Mouse (Mus musculus): ENCODE measurements around the gene Prc1.

Gene Prc1

DNA sequence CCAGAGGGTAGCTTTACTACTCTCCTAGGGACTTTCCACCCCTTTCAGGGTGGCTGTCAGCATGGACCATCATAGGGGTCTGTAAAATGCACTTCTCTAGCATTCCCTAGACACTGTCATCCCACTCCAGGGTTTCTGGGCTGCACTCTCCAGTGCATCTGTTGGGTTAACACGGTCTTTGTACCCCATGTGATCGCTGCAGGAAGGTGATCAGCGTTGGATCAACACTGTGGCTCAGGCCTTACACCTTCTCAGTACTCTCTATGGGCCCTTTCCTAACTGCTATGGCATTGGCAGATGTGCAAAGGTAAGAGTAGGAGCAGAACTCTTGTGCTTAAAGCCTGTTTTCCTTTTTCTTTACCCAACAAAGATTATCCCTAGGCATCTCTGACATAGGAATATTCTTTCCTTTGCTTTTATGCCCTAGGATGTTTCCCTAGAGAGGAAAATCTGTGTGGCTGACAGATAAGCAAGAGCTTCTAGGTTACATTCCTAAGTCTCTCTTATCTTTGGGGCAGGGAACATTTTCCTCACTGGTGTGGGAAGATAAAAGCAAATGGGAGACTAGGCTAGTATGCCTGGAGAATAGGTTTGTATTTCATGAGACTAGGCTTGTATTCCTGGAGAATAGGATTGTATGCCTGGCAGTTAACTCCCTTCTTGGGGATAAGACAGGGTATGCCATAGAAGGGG is 10.9 kb upstream of the Prc1 start:
- in situ Hi-C loops (cut with MboI; ENCODE audit: unreplicated experiment in 2 of 2), result no loop called here

DNA sequence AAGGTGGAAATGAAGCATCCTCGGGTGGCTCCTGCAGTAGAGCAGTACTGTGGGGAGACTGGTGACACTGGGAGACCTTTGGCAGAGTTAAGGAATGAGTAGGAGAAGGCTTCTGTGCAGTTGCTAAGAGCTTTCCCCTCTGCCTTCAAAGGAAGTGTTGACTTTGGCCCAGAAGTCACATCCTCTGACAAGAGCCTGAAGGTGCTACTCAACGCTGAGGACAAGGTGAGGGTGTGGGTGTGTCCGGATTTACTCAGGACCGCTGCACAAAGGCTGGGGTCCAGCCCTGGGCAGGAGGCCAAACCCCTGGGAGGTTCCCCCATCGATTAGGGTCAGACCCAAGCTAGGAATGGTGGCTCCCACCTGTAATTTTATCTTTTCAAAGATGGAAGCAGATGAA is 9.9 kb upstream of the Prc1 start:
- in situ Hi-C loops (cut with MboI; ENCODE audit: unreplicated experiment in 2 of 2), result no loop called here

DNA sequence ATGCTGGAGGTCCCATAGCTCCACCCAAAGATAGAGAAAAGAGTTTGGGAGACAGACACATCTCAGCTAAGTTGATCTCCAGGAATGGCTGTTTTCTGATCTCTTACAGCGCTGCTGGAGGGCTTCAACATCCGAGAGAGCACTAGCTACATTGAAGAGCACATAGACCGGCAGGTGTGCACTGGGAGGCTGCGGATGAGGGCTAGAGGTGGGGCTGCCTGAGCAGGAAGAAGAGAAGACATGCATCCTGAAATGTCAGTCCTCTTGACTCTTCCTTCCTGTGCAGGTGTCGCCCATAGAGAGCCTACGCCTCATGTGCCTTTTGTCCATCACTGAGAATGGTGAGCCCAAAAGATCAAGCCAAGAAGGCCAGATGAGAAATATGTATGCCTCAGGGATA is 8.5 kb upstream of the Prc1 start:
- in situ Hi-C loops (cut with MboI; ENCODE audit: unreplicated experiment in 2 of 2), result no loop called here

DNA sequence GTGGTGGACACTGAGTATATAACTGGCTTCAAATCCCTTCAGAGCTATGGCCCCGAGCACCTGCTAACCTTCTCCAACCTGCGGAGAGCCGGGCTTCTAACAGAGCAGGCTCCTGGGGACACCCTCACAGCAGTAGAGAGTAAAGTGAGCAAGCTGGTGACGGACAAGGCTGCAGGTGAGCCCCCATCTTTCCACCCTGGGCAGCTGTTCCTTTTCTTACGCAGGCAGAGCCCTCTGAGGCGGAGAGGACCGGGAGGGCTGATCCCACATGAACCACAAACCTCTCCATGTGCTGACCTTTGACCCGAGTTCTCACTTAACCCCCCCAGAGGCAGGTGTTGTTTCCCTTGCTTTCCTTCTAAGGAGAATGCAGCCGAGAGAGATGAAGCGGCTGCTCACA is 6.5 kb upstream of the Prc1 start:
- in situ Hi-C loops (cut with MboI; ENCODE audit: unreplicated experiment in 2 of 2), result no loop called here

DNA sequence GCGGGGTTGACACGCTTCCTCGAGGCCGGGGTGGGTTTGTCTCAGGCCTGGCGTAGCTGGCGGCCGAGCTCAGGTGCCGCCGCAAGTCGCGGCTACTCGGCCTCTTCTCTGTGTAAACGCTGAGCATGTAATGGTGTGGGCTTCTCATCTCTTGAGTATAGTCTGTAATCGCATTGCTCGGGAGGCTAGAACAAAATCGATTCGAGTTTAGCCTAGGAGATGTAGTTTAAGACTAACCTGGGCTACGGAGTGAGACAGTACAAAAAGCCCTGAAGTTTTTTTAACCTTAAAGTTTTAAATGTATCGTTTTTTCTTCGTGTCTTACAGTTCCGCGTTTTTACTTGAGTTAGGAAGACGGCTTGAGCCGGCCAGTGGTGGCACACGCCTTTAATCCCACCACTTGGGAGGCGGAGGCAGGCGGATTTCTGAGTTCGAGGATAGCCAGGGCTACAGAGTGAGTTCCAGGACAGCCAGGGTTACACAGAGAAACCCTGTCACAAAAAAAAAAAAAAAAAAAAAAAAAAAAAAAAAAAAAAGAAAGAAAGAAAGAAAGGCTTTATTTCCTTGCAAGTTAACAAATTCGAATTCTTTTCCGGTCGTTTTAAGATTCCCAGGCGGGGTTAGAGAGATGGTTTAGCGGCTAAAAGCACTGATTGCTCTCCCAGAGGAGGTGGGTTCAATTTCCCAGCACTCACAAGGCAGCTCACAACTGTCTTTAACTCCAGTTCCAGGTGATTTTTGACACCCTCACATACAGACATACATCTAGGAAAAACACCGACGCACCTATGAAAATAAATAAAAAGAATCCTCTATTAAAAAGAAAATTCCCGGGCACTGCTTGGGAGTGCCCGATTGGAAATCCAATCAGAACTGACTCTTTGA is 756 bp downstream of the Prc1 start:
- in situ Hi-C loops (cut with MboI; ENCODE audit: unreplicated experiment in 2 of 2), result no loop called here

DNA sequence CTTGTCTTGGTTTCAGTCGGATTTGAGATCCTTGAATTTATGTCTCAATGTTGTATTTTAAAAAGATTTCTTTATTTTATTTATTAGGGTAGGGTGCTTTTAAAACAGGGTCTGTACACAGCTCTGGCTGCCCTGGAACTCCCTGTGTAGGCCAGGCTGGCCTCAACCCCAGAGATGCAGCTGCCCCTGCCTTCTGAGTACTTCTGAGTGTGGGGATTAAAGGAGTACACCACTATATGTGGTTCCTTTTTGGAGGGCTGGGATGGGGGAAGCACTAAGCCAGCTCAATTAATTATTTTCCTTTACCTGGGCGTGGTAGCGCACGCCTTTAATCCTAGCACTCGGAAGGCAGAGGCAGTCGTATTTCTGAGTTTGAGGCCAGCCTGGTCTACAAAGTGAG is 2.2 kb downstream of the Prc1 start:
- in situ Hi-C loops (cut with MboI; ENCODE audit: unreplicated experiment in 2 of 2), result no loop called here

DNA sequence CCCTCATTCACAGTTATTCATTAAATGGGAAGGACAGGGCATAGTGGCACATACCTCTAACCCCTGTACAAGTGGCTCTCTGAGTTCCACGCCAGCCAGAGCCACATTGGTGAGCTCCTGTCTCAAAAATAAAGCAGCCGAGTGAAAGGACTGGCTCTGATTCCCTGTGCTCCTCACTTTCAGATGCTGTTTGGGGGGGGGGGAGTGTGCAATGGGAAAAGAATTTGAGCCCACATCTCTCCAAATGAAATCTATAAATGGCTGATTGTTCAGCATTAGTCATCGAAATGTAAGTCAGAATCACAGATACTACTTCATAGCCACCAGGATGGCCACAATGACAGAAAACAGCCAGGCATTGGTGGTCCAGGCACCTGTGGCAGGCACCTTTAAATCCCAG is 2.8 kb downstream of the Prc1 start:
- in situ Hi-C loops (cut with MboI; ENCODE audit: unreplicated experiment in 2 of 2), result no loop called here

DNA sequence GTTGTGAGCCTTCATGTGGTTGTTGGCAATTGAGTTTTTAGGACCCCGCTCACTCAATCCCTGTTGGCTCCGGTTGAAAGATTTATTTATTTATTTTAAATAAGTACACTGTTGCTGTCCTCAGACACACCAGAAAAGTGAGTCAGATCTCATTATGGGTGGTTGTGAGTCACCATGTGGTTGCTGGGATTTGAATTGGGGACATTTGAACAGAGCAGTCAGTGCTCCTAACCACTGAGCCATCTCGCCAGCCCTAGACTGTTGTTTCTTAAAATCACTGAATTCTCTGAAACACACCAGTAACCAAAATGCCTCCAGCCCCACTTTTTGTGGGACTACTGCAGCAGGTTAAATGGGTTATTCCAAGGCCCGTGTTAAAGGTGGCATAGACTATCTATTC is 4.5 kb downstream of the Prc1 start:
- in situ Hi-C loops (cut with MboI; ENCODE audit: unreplicated experiment in 2 of 2), result no loop called here

DNA sequence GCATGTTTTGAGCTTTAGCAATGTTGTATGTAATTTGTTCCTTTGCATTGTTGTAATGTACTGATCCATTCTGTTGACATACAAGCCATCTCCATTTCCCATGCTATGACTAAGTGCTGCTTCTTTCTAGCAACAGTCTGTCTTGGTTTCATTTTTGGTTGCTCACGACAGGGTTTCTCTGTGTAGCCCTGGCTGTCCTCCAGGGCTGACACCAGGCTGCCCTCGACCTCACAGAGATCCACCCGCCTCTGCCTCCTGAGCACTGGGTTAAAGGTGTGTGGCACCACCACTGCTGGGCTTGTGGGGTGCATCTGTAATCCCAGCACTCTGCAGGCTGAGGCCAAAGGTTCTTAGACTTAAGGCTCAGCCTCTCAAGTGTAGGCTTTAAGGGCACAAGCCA is 5.3 kb downstream of the Prc1 start:
- in situ Hi-C loops (cut with MboI; ENCODE audit: unreplicated experiment in 2 of 2), result no loop called here

DNA sequence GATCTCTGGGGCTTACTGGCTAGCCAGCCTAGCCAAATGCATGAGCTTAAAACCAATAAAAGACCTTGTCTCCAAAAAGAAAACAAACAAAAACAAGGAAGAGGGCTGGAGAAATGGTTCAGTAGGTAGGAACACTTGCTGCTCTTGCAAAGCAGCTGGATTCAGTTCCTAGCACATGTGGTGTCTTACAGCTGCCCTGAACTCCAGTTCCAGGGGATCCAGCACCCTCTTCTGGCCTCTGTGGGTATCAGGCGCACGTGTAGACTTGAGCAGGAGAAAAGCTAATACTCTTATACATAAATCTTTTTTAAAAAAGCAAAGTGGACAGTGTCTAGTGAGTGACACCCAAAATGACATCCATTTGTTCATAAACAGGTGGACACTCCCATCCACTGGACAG is 7.3 kb downstream of the Prc1 start:
- in situ Hi-C loops (cut with MboI; ENCODE audit: unreplicated experiment in 2 of 2), result loop anchor here in 1 of 2 experiments (25.0 kb wide), 1 partner anchor 514 kb away; the partner anchor contains the start of gene Mesp1

DNA sequence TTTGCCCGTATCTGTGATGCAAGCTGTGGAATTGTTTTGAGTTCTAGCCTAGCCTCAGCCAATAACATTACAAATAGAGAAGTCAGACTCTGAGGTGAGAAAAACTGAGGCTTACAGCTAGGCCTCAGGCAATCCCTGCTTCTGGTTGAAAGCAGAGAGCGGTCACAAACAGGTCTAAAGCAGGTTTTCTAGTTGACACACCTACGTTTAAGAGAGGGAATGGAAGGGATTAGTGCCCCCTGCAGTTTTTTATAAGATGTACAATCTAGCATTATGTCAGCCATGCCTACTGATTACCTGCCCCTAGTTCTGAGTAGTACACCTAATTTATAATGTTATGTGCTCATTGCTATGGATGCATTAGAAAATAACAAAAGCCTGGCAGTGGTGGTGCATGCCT is 13.5 kb downstream of the Prc1 start:
- in situ Hi-C loops (cut with MboI; ENCODE audit: unreplicated experiment in 2 of 2), result loop anchor here in 1 of 2 experiments (25.0 kb wide), 1 partner anchor 520 kb away; the partner anchor contains the start of gene Mesp1

DNA sequence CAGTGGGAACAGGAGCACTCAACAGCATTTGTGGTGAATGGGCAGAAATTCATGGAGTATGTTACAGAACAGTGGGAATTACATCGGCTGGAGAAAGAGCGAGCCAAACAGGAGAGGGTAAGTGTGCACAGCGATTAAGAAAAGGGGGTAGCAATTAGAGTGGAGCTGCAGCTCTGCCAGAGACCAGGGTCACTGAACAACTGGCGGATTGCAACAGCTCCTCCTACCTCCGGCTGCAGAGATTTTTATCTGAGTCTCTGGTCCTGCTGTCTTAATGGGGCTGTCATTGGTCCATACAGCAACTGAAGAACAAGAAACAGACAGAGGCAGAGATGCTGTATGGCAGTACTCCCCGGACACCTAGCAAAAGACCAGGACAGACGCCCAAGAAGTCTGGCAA is 16.5 kb downstream of the Prc1 start:
- in situ Hi-C loops (cut with MboI; ENCODE audit: unreplicated experiment in 2 of 2), result loop anchor here in 1 of 2 experiments (25.0 kb wide), 1 partner anchor 523 kb away; the partner anchor contains the start of gene Mesp1

DNA sequence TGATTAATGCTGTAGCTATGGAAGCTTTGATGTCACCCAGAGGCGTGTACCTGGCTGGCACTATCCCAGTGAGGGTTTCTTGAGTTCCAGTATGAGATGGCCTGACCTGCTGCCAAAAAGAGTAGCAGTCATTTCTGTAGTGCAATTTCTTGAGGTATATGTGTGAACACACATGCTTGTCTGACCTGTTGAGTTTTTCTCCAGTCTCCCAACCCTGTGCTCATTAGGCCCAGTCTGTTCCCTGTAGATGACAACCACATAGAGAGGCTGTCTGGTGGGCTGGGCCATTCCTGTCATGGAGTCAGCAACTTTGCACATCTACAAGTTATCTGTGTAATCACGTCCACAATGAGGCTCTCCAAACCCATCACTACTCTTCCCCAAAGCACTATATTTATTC is 21.5 kb downstream of the Prc1 start:
- in situ Hi-C loops (cut with MboI; ENCODE audit: unreplicated experiment in 2 of 2), result loop anchor here in 1 of 2 experiments (25.0 kb wide), 1 partner anchor 528 kb away; the partner anchor contains the start of gene Mesp1

DNA sequence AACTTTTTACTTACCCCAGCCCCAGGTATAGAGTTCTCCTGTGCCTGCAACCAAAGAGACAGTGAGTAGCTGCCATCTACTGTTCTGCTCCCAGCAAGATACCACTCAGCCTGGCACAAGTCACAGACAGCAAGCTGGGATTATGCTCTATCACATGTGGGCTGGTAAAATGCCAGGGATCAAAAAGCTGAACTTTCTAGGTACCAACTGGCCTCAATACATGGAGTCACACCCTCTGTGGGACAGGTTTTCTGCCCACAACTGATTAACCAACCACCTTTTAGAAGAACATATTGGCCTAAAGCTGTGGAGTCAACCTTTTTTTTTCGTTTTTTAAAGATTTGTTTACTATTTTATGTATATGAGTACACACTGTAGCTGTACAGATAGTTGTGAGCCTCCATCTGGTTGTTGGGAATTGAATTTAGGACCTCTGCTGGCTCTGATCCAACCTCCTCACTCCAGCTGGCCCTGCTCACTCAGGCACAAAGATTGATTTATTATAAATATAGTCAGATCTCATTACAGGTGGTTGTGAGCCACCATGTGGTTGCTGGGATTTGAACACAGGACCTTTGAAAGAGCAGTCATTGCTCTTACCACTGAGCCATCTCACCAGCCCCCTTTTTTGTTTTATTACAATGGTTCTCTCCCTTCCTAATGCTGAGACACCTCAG is 23.3 kb downstream of the Prc1 start:
- in situ Hi-C loops (cut with MboI; ENCODE audit: unreplicated experiment in 2 of 2), result loop anchor here in 1 of 2 experiments (25.0 kb wide), 1 partner anchor 530 kb away; the partner anchor contains the start of gene Mesp1

DNA sequence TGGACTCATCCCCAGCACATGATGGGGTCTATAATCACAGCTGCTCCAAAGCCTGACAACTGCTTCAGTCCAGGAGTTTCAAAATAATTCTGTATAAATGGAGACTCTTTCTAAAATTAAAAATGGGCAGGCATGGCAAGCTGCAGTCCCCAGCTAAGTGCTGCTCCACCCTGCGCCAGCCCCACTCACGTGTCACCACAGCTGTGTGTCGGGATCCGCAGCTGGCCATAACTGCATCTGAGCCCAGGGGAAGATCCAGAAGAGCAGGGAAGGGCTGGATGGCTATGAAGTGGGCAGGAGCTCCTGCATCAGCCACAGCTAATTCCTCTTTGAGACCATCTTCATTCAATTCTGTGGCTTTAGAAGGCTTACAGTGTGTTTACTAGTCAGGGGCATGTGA is 24.4 kb downstream of the Prc1 start:
- in situ Hi-C loops (cut with MboI; ENCODE audit: unreplicated experiment in 2 of 2), result loop anchor here in 1 of 2 experiments (25.0 kb wide), 1 partner anchor 531 kb away; the partner anchor contains the start of gene Mesp1

DNA sequence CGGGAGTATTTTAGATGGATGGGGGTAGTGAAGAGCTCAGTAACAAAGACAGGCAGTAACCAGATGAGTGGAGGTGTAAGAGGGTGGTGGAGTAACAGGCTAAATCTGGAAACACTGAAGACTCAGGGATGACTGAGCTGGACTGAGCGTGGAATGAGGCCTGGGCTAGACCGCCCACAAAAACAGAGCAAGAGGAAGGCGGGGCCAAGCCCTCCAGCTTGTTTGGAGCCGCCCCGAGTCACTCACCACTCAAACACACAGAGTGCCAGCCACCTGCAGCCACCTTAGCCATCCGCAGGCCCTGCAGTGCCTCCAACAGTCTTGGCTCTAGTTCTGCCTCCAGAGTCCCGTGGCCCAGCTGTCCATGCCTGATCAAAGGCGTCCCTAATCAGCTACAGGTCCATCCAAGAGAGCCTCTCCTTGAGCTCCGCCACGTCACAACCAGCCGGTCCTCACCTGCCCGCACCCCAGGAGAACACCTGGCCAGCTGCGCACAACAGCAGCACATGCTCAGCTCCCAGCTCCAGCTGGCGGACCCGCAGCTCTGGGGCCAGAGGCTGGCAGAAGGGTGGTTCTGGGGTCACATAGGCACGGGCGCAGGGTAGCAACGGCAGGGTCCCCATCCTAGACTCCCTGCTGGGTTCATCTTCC is 25.7 kb downstream of the Prc1 start:
- in situ Hi-C loops (cut with MboI; ENCODE audit: unreplicated experiment in 2 of 2), result loop anchor here in 1 of 2 experiments (25.0 kb wide), 1 partner anchor 533 kb away; the partner anchor contains the start of gene Mesp1

DNA sequence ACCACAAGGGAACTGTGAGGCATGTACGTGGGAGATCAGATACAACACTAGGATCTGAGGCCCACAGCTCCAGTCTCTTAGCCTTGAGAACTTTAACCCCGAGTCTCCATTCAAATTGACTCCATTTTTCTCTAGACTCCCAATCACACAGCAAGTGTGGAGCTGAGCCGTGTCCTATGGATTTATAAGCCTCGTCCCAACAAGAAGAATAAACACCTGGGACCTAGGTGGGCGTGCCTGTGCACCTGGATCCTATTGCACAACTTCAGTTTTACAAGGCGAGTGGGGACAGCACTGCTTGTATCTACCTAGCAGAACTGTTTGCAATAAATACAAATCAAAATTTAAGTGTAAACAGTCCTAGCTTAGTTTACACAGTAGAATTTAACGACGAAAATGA is 29.1 kb downstream of the Prc1 start:
- in situ Hi-C loops (cut with MboI; ENCODE audit: unreplicated experiment in 2 of 2), result loop anchor here in 1 of 2 experiments (25.0 kb wide), 1 partner anchor 536 kb away; the partner anchor contains the start of gene Mesp1

DNA sequence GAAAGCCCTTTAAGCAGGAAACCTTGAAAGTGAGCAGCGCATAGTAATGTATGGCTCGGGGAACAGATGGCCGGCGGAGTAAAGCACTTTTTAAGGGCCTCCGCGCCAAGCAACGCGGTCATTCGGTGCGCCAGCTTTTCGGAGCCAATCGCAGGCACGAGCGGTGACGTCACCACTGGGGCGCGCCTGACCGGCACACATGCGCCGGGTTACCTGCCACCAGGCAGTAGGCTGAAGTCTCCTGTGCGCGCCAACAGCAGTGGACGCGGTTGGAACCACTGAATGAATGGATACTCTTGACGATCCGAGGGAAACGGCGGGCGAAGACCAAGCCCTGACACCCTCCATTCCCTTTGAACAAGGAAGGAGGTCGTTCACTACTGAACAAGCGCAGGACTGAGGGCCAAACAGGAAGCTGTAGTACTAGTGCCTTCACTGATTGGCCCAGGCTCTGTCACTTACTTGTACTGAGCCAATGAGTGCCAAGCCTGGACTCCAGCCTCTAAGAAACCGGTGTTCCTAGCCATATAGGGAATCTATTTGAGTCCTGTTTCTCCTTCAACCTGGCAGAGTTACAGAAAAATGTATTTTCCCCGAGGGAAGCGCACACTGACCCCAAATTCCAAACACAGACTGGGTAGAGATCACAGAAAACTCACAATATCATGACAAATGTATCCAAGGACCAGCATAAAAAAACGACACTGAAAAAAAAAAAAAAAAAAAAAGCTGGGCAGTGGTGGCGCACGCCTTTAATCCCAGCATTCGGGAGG is 30.0 kb downstream of the Prc1 start, which contains the start of gene Rccd1:
TSS of gene Rccd1 (minus strand) at position 412 of the 773 bp plus-strand sequence.
- in situ Hi-C loops (cut with MboI; ENCODE audit: unreplicated experiment in 2 of 2), result loop anchor here in 1 of 2 experiments (25.0 kb wide), 1 partner anchor 537 kb away; the partner anchor contains the start of gene Mesp1

DNA sequence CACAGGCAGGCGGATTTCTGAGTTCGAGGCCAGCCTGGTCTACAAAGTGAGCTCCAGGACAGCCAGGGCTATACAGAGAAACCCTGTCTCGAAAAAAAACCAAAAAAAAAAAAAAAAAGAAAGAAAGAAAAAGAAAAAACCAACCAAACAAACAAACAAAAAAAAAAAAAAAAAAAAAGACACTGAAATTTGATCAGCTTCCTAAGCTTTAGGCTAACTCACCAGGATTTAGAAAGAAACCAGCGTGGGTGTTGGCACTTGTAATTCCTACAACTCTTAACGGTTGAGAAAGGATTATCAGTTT is 30.5 kb downstream of the Prc1 start:
- in situ Hi-C loops (cut with MboI; ENCODE audit: unreplicated experiment in 2 of 2), result loop anchor here in 1 of 2 experiments (25.0 kb wide), 1 partner anchor 537 kb away; the partner anchor contains the start of gene Mesp1

All from v-Abl transformed pro-B cells (cell line).